Mouse (Mus musculus) C2C12 (cell line): Measurements from ENCODE around the gene Pcdh15.

ENCODE experiments used
- CTCF ChIP-seq: IDR thresholded peaks from one replicate; pipeline ENCODE4 v1.5.1; 2011; ENCODE audit not compliant: control insufficient read depth, insufficient read depth, insufficient read length
- MYOG ChIP-seq: IDR thresholded peaks from one replicate; pipeline ENCODE4 v1.6.1; 2011; ENCODE audit not compliant: control insufficient read depth, insufficient read length; ENCODE audit errors: extremely low read depth

DNA sequence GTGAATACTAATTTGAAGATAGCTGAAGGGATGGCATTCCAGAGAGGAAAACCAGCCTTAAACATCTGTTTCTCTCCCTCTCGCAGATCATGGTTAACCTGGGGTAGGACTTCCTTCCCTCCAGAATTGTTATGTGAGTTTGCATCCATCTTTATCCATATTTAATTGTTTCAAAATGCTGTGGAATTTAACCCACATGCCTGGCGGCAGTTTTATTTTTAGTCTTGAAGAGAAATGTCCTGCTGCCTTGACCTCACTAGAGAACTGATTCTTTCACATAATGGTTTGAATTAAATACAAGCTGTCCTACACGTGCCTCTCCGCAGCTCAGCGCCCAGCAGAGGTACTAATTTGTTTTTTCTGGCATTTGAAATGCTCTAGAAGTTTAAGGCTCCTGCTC lies 1260.4 kb downstream of the Pcdh15 start:
- TF ChIP-seq MYOG, result no peak
- TF ChIP-seq CTCF, result no peak
